In the genomic region with DNA sequence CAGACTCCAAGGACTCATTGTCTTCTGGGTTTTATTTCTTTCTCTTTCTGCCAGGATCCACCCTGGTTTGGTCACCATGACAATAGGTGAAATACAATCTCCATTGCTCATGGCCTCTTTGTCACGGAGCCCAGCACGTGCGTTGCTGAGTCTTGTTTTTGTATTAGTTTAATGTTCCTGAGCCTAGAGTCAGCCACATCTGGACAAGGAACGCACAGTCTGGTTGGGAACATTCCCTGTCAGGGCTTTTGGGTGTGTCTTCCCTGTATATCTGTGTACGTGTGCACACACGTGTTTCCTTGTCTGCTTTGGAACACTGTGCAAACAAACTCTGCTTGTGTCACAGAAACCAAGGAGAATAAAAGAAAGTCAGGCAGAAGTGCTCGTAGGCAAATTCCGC, we compare ENCODE assay signal across 13 mouse cellular contexts.
DNase-seq lines count a peak whose midpoint lies in the region; ATAC-seq and TF ChIP-seq lines count a peak whose summit lies in the region.
"Had no signal": no experiment of that assay in that cellular context is flagged by ENCODE, and none has a peak within 500 bp of the region (broad histone marks: within the 10 kb centered on the region; RNA-seq: fewer than 3 reads in every experiment).

No protein-coding gene starts in this region.

- H3K27ac ChIP-seq in hindbrain, postnatal 0 days: no peak overlapping the region
- H3K27ac ChIP-seq: hindbrain, embryonic 10.5 days; intestine, embryonic 15.5 days had no signal

- peak; percentile 38 for DNase-seq in lung, postnatal 36 days
- no peak for DNase-seq in lung, postnatal 14 days
- DNase-seq in gastrocnemius, adult 18-20 months (ENCODE audit: low spot score): peak; percentile 80
- DNase-seq in heart, adult 9 months (ENCODE audit: low spot score in 2 of 2): peak; percentile 63 to 72
- peak; percentile 87 for DNase-seq in skeletal muscle tissue, adult 2 months (ENCODE audit: low read depth, low spot score)
- no peak for DNase-seq in embryo, embryonic 9.5 days (ENCODE audit: extremely low spot score)
- no peak for DNase-seq in hindbrain, postnatal 0 days (ENCODE audit: low spot score)
- no peak for DNase-seq in thymus, postnatal 0 days (ENCODE audit: low spot score)
- DNase-seq: cerebellum, adult 2 months; kidney, postnatal 14 days; thymus, postnatal 14 days had no signal

- no peak overlapping the region for H3K9ac ChIP-seq in hindbrain, postnatal 0 days (replicated peaks; ENCODE audit: low read length)
- H3K9ac ChIP-seq: intestine, embryonic 15.5 days had no signal

- no peak overlapping the region for H3K4me2 ChIP-seq in hindbrain, postnatal 0 days (ENCODE audit: low read depth, low read length)
- H3K4me2 ChIP-seq: intestine, embryonic 15.5 days had no signal

- ATAC-seq in hindbrain, postnatal 0 days: no peak
- ATAC-seq: intestine, embryonic 15.5 days had no signal

- no peak for TF ChIP-seq CTCF in hindbrain, postnatal 0 days (IDR thresholded peaks at IDR 0.05; ENCODE audit: low read depth)

- H3K4me3 ChIP-seq in hindbrain, postnatal 0 days (ENCODE audit: low read length): no peak overlapping the region
- H3K4me3 ChIP-seq: hindbrain, embryonic 10.5 days; intestine, embryonic 15.5 days had no signal

- 70% methylated on average over 8 of the region's 8 CpGs for WGBS in hindbrain, postnatal 0 days

- H3K9me3 ChIP-seq in hindbrain, postnatal 0 days (ENCODE audit: low read length): no peaks in the 10 kb centered on the region
- H3K9me3 ChIP-seq: hindbrain, embryonic 10.5 days; intestine, embryonic 15.5 days had no signal

- no peaks in the 10 kb centered on the region for H3K4me1 ChIP-seq in hindbrain, postnatal 0 days (ENCODE audit: insufficient read depth, low read length)
- H3K4me1 ChIP-seq: intestine, embryonic 15.5 days had no signal

- H3K27me3 ChIP-seq in hindbrain, postnatal 0 days (ENCODE audit: insufficient read depth, low read length): no peaks in the 10 kb centered on the region

- H3K36me3 ChIP-seq in hindbrain, postnatal 0 days (ENCODE audit: insufficient read depth, low read length): no peaks in the 10 kb centered on the region
- H3K36me3 ChIP-seq: hindbrain, embryonic 10.5 days; intestine, embryonic 15.5 days had no signal

Comparison
In these comparisons a context has a peak if more than half of its experiments do, and no peak if none do; other contexts are left out.
1. DNase-seq: peak in lung, postnatal 36 days (single experiment), gastrocnemius, adult 18-20 months (single experiment), heart, adult 9 months (2 of 2) and skeletal muscle tissue, adult 2 months (single experiment); none in lung, postnatal 14 days (single experiment), embryo, embryonic 9.5 days (single experiment), hindbrain, postnatal 0 days (single experiment) and thymus, postnatal 0 days (single experiment).